Mouse (Mus musculus) urinary bladder, postnatal 14 days (tissue): ENCODE measurements around the gene Foxg1.

Experiments used
- DNase-seq: peaks from one replicate; pipeline ENCODE4 v3.0.0; 2021; ENCODE audit warnings: low spot score

Gene Foxg1

GRCm38 (mm10) chr12:49382565-49383520 lies at the start of gene Foxg1:
TSS of gene Foxg1 (plus strand) at chr12:49382660.
- no peak for DNase-seq

DNA sequence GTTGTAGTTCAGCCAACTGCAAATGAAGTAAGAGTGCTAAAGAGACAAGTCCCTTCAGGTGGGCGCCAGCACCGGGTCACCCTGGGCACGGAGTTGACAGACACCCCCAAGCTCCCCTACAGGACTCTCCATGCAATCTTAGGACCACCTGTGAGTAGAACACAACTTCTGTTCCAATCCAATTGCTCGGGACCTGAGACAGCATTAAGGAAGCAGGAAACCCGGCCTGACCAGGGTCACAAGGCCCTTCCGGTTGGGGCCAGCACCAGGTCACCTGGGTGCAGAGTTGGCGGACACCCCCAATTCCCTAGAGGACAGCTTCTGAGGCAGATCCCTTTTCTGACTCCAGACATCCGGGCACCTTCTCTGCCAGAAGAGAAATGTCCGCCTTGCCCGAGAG lies 32.8 kb upstream of the Foxg1 start:
- no peak for DNase-seq

DNA sequence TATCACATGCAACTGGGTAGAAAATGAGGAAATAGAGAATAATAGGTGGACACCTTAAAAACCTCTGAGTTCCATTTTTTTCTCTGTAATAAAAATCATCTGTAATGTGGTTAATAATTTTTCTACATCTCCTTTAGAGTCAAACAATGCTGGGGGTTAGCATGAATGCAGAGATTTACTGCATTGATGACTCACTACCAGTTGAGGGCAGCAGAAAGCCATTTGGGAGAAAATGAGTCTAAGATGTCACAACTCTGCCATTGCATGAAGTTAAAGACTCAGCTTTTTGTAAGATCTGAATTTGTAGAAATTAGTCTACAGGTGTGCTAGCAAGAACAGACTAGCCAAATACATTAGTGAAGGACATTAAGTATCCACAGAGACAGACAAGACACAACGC lies 13.5 kb upstream of the Foxg1 start:
- no peak for DNase-seq

- no peak for DNase-seq
Measured at GRCm38 (mm10) chr12:49372170-49372569, 10.3 kb upstream of the Foxg1 start.

- DNase-seq = no peak
Measured at GRCm38 (mm10) chr12:49373176-49373575, 9.3 kb upstream of the Foxg1 start.

GRCm38 (mm10) chr12:49373821-49374605 lies 8.4 kb upstream of the Foxg1 start:
- no peak for DNase-seq

GRCm38 (mm10) chr12:49374606-49374995 lies 7.9 kb upstream of the Foxg1 start:
- no peak for DNase-seq

- no peak for DNase-seq
Measured at GRCm38 (mm10) chr12:49375427-49376317, 6.8 kb upstream of the Foxg1 start.

GRCm38 (mm10) chr12:49376318-49376992 lies 6.0 kb upstream of the Foxg1 start:
- no peak for DNase-seq

GRCm38 (mm10) chr12:49377281-49377970 lies 5.0 kb upstream of the Foxg1 start:
- no peak for DNase-seq

DNA sequence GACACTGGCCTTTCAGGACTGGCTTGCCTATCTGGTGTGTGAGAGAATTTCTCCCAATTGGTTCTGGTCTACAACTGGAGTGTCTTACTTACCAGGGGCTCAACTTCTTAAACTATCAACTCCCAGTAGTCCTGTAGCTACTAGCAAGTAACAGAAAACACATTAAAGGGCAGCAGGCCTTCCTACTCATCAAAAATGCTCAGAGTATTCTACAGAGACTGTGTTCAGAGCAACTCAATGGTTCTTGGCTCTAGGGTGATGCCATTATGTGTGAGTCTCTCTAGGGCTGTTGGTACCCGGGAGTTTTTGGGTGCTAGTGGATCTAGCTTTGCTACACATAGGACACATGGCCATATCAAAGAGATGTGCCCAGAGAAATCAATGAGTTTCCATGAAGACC lies 3.5 kb upstream of the Foxg1 start:
- no peak for DNase-seq

GRCm38 (mm10) chr12:49379446-49379845 lies 3.0 kb upstream of the Foxg1 start:
- no peak for DNase-seq

DNA sequence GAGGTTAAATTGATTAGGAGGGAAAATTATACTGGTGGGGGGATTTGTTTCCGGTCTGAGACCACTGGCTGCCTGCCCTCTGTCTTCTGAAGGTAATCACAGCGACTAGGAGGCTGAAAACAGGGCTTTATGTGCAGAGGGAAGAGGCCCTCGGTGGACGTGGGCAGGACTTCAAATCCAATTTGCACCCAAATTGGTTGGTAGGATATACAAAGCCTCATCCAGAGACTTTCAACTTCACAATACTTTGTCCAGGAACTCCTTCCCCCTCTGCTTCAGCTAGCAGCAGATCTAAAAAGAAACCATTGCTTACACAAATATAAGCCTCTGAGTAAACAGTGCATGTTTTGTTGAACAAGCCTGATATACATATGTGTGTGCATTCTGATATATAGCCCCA lies 2.0 kb upstream of the Foxg1 start:
- DNase-seq = no peak

- no peak for DNase-seq
Measured at GRCm38 (mm10) chr12:49381031-49381525, 1.4 kb upstream of the Foxg1 start.

- DNase-seq = no peak
Measured at GRCm38 (mm10) chr12:49381721-49382365, 617 bp upstream of the Foxg1 start.

GRCm38 (mm10) chr12:49383521-49384133 lies 1.2 kb downstream of the Foxg1 start:
- no peak for DNase-seq

GRCm38 (mm10) chr12:49384295-49384875 lies 1.9 kb downstream of the Foxg1 start:
- DNase-seq = no peak

DNA sequence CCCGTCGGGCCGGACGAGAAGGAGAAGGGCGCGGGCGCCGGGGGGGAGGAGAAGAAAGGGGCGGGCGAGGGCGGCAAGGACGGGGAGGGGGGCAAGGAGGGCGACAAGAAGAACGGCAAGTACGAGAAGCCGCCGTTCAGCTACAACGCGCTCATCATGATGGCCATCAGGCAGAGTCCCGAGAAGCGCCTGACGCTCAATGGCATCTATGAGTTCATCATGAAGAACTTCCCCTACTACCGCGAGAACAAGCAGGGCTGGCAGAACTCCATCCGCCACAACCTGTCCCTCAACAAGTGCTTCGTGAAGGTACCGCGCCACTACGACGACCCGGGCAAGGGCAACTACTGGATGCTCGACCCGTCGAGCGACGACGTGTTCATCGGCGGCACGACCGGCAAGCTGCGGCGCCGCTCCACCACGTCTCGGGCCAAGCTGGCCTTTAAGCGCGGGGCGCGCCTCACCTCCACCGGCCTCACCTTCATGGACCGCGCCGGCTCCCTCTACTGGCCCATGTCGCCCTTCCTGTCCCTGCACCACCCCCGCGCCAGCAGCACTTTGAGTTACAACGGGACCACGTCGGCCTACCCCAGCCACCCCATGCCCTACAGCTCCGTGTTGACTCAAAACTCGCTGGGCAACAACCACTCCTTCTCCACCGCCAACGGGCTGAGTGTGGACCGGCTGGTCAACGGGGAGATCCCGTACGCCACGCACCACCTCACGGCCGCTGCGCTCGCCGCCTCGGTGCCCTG lies 2.6 kb downstream of the Foxg1 start, which contains the start of gene Gm43517:
Gene Gm43517, plus strand, starts transcription at position 299 of the 755 bp plus-strand sequence.
- DNase-seq = no peak
